Mouse (Mus musculus) ES-Bruce4 (cell line): ENCODE measurements around the gene Twf1. TPM values are rescaled to one million over a fixed set of nuclear protein-coding genes. Genes with fewer than 3 reads are reported as not detected.

ENCODE experiments used
- H3K27ac ChIP-seq: 2 replicates; pipeline ENCODE4 v1.5.1; 2012; ENCODE audit warnings: low read length, inconsistent platforms; ENCODE audit not compliant: insufficient read depth
- H3K27me3 ChIP-seq: 2 replicates; pipeline ENCODE4 v1.6.1; 2012; ENCODE audit warnings: mild to moderate bottlenecking, low read length, inconsistent platforms; ENCODE audit not compliant: control insufficient read depth, poor library complexity, insufficient read depth, severe bottlenecking
- H3K36me3 ChIP-seq: 2 replicates; pipeline ENCODE4 v1.6.1; 2012; ENCODE audit warnings: inconsistent platforms, mild to moderate bottlenecking, low read length, moderate library complexity; ENCODE audit not compliant: control insufficient read depth, poor library complexity, insufficient read depth, severe bottlenecking
- H3K4me1 ChIP-seq: one replicate; pipeline ENCODE4 v1.8.1; 2011; ENCODE audit warnings: low read length; ENCODE audit not compliant: control insufficient read depth, insufficient read depth
- H3K4me3 ChIP-seq: 2 replicates; pipeline ENCODE4 v1.5.1; 2011; ENCODE audit warnings: low read depth, mild to moderate bottlenecking, low read length
- H3K9ac ChIP-seq: 2 replicates; pipeline ENCODE4 v1.6.1; 2012; ENCODE audit warnings: low read depth, mild to moderate bottlenecking, inconsistent platforms; ENCODE audit not compliant: poor library complexity, severe bottlenecking
- H3K9me3 ChIP-seq: replicated peaks from 2 replicates; pipeline ENCODE4 v1.6.1; 2012; ENCODE audit warnings: mild to moderate bottlenecking, low read length, inconsistent platforms; ENCODE audit not compliant: control insufficient read depth, poor library complexity, insufficient read depth, severe bottlenecking
- CTCF ChIP-seq: IDR thresholded peaks from one replicate; pipeline ENCODE4 v1.8.1; 2011; ENCODE audit warnings: low read depth, low read length
- EP300 ChIP-seq: IDR thresholded peaks from 2 replicates; pipeline ENCODE4 v1.6.1; 2011; ENCODE audit warnings: low read depth, low read length; ENCODE audit not compliant: insufficient read depth
- POLR2A ChIP-seq: IDR thresholded peaks from one replicate; pipeline ENCODE4 v1.8.1; 2011; ENCODE audit warnings: low read length; ENCODE audit not compliant: insufficient read depth
- polyA plus RNA-seq: library from polyadenylated mRNA; stranded (reverse); fragments of >200 nt; gene quantifications from 2 replicates; pipeline ENCODE4 v1.2.4, GENCODE M21; 2011; ENCODE audit warnings: low read depth; ENCODE audit not compliant: missing spikeins, insufficient read depth, insufficient read length

The Twf1 gene
- polyA plus RNA-seq, 1 experiment: 92.3 TPM

DNA sequence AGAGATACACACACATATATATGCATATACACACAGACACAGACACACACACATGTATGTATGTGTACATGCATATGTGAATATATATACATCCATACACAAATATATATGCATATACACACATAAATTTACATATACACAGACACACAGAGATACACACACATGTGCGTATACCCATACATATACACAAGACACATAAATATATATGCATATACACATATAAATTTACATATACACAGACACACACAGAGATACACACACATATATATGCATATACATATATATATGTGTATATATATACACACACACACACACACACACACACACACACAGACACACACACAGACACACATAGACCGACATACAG, 38.8 kb upstream of the Twf1 start:
- no peaks in the 10 kb centered on the region for H3K4me1 ChIP-seq
- H3K36me3 ChIP-seq: no peaks in the 10 kb centered on the region
- TF ChIP-seq POLR2A: no peak
- no peak for TF ChIP-seq EP300
- no peak for TF ChIP-seq CTCF
- H3K27ac ChIP-seq: no peak overlapping the region
- no peak overlapping the region for H3K9ac ChIP-seq
- no peaks in the 10 kb centered on the region for H3K9me3 ChIP-seq
- H3K4me3 ChIP-seq: peak overlapping the region; percentile 48
- H3K27me3 ChIP-seq: peaks cover 2% of the 10 kb centered on the region; the same call in 1 of the 2 replicates

DNA sequence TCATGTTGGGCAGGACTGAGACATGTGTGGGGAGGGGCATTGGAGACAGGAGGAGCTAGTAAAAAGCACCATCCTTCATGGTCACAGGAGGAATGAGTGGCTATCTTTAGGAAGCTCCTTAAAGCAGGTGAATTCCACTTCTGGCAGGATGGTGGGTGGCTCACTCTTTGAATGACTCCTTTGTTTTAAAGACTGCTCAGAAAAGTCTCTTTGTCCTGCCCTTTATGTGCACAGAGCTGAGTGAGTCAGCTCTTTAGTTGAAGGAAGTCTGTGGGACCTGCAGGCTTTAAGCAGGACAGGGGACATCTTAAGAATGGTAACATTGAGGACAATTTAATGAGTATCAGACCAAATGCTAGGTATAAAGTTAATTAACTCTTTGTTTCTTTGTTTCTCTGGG, 31.2 kb upstream of the Twf1 start:
- H3K9ac ChIP-seq: no peak overlapping the region
- no peaks in the 10 kb centered on the region for H3K36me3 ChIP-seq
- TF ChIP-seq CTCF (no peak), EP300 (no peak), POLR2A (no peak)
- no peaks in the 10 kb centered on the region for H3K4me1 ChIP-seq
- no peaks in the 10 kb centered on the region for H3K9me3 ChIP-seq
- H3K4me3 ChIP-seq: no peak overlapping the region
- no peaks in the 10 kb centered on the region for H3K27me3 ChIP-seq
- H3K27ac ChIP-seq: no peak overlapping the region

DNA sequence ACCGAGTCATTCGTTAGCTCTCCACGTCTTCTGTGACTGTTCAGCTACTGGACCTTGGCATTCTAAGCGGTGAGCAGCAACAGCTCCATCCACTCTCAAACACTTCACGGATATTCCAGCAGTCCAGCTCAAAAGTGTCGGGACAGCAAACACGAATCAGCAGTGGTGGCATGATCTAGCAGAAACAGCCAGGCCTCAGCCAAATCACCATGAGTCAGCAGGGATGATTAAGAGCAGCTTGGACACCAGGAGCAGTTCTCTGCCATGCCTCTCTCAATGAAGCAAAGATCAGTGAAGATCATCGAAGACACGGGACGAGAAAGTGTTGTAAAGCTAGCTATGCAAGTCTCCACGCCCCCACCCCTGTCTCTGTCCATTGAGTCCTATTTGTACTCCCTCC, 26.3 kb upstream of the Twf1 start:
- Histone ChIP-seq H3K27me3 (no peaks in the 10 kb centered on the region), H3K4me3 (no peak overlapping the region), H3K36me3 (no peaks in the 10 kb centered on the region), H3K4me1 (no peaks in the 10 kb centered on the region), H3K9me3 (no peaks in the 10 kb centered on the region), H3K27ac (no peak overlapping the region), H3K9ac (no peak overlapping the region)
- TF ChIP-seq POLR2A: no peak
- TF ChIP-seq CTCF: no peak
- no peak for TF ChIP-seq EP300

DNA sequence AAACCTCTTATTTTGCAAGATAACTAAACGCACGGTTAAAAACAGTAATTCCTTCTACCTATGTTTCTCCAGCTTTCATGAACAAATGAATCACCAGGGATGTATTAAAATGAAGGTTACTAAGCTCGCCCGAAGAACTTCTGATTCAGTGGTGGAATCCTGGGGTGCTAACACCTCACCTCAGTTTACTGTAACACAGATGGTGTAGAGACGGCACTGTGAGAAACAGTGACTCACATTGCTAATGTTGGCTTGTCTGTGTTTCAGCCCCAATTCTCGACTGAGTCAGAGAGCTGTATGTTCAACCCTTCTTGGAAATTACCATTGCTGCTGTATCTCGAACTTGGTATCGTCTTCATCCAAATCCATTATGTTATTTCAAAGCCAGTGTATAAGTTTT, 18.1 kb upstream of the Twf1 start:
- TF ChIP-seq CTCF (no peak), POLR2A (no peak), EP300 (no peak)
- no peaks in the 10 kb centered on the region for H3K36me3 ChIP-seq
- no peak overlapping the region for H3K4me3 ChIP-seq
- no peaks in the 10 kb centered on the region for H3K4me1 ChIP-seq
- H3K27me3 ChIP-seq: no peaks in the 10 kb centered on the region
- no peaks in the 10 kb centered on the region for H3K9me3 ChIP-seq
- no peak overlapping the region for H3K9ac ChIP-seq
- H3K27ac ChIP-seq: no peak overlapping the region

DNA sequence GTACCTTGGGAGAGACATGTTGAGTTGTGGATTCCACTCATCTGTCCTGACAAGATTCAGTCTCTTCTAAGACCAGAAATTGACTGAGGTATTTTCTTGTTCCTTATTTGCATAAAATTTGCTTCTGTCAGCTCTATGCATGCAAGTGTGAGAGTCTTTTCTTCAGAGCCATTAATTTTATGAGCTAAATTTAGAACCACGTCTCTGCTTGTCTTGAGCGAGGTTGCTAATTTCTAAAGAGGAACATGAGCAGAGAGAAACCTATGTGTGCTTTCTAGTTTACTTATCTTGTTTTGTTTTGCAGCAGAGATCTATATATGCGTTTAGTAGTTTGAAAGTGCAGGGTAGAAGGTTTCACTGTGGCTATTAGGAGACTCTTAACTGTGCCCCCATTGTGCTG, 12.8 kb upstream of the Twf1 start:
- TF ChIP-seq EP300: no peak
- TF ChIP-seq POLR2A: no peak
- no peak for TF ChIP-seq CTCF
- Histone ChIP-seq H3K9me3 (no peaks in the 10 kb centered on the region), H3K4me3 (no peak overlapping the region), H3K27me3 (no peaks in the 10 kb centered on the region), H3K9ac (no peak overlapping the region), H3K27ac (no peak overlapping the region), H3K4me1 (peaks cover 2% of the 10 kb centered on the region), H3K36me3 (no peaks in the 10 kb centered on the region)

DNA sequence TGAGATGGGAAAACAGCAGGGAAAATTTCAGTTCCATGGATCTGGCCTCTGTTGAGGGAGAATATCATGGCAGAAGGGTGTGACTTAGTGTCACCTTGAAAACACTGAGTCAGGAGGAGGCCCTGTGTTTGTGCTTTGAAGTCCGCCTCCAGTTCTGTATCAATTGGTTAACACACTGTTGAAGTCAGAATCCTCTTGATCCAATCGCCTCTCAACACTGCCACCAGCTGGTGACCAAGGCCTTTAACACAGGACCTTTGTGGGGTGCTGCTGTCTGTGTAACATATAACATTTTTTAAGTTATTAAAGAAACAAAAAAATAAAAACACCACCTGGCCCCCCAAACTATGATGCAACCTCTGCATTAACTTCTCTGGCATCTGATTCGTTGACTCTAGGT, 11.7 kb upstream of the Twf1 start:
- Histone ChIP-seq H3K27ac (no peak overlapping the region), H3K27me3 (no peaks in the 10 kb centered on the region), H3K4me3 (no peak overlapping the region), H3K4me1 (peaks cover 2% of the 10 kb centered on the region), H3K9ac (no peak overlapping the region), H3K36me3 (no peaks in the 10 kb centered on the region), H3K9me3 (no peaks in the 10 kb centered on the region)
- no peak for TF ChIP-seq POLR2A
- TF ChIP-seq EP300: no peak
- peak; percentile 46 for TF ChIP-seq CTCF
